Mouse (Mus musculus): ENCODE results near the gene Mdm4.

- TF ChIP-seq CTCF (IDR thresholded peaks at IDR 0.05; ENCODE audit: borderline replicate concordance, control insufficient read depth, extremely low read depth, insufficient read depth, low read length, poor library complexity), result no peak
- TF ChIP-seq POLR2A (IDR thresholded peaks at IDR 0.05; ENCODE audit: control insufficient read depth, extremely low read depth, insufficient read depth, low read length, poor library complexity), result no peak
Measured at GRCm38 (mm10) chr1:133069275-133070120, 39.1 kb upstream of the Mdm4 start.

Measured in thymus, adult 2 months (tissue).